Mouse (Mus musculus) megakaryocyte, embryonic 14.5 days (primary cell): ENCODE measurements around the gene Icam4. TPM values are rescaled to one million over a fixed set of nuclear protein-coding genes. Genes with fewer than 3 reads are reported as not detected.
"Not testable (repeated sequence)": the region's sequence is repeated elsewhere in the genome, so short reads cannot be mapped to it uniquely, and the experiment has no call there.

Experiments used
- H3K27me3 ChIP-seq: replicated peaks from 2 replicates; pipeline ENCODE3; 2012; ENCODE audit warnings: inconsistent platforms
- H3K36me3 ChIP-seq: replicated peaks from 2 replicates; pipeline ENCODE3; 2012; ENCODE audit warnings: low read length, inconsistent platforms, mixed read lengths
- H3K4me1 ChIP-seq: 2 replicates; pipeline ENCODE4 v1.6.1; 2012; ENCODE audit warnings: inconsistent platforms
- H3K4me3 ChIP-seq: replicated peaks from 2 replicates; pipeline ENCODE3; 2012; ENCODE audit warnings: moderate library complexity, mild to moderate bottlenecking, inconsistent platforms
- H3K9me3 ChIP-seq: 2 replicates; pipeline ENCODE4 v1.6.1; 2012; ENCODE audit warnings: inconsistent platforms
- FLI1 ChIP-seq: IDR thresholded peaks from 2 replicates; pipeline ENCODE4 v1.6.1; 2012; ENCODE audit warnings: low read length, inconsistent platforms, mixed read lengths
- GATA1 ChIP-seq: IDR thresholded peaks from 3 replicates; pipeline ENCODE4 v1.6.1; 2012; ENCODE audit warnings: mixed read lengths, low read length, inconsistent platforms, borderline replicate concordance
- polyA plus RNA-seq: library from polyadenylated mRNA; stranded (reverse); fragments of >175 nt; gene quantifications from 2 replicates; pipeline ENCODE4 v1.2.3, GENCODE M21; 2012; ENCODE audit warnings: low replicate concordance; ENCODE audit not compliant: insufficient read depth

The Icam4 gene
- polyA plus RNA-seq, 1 experiment: 7.9 TPM

DNA sequence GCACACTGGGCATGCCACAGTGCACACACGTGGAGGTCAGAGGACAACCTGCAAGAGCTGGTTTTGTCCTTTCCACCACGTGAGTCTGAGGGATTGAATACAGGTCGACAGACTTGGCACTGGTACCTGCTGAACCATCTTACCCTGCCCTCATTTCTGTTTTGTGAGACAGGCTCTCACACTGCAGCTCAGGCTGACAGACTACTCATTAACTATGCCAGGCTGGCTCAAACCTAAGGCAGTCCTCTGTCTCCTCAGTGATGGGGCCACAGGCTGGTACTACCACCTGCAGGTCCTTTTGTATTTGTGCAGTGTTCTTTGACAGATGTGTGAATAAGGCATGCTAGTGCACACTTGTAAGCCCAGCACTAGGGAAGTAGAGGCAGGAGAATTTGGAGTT, 34.1 kb upstream of the Icam4 start:
- TF ChIP-seq GATA1: no peak
- no peak for TF ChIP-seq FLI1
- no peaks in the 10 kb centered on the region for H3K9me3 ChIP-seq
- H3K27me3 ChIP-seq: no peaks in the 10 kb centered on the region
- no peak overlapping the region for H3K4me3 ChIP-seq
- H3K4me1 ChIP-seq: peaks cover 24% of the 10 kb centered on the region
- no peaks in the 10 kb centered on the region for H3K36me3 ChIP-seq

DNA sequence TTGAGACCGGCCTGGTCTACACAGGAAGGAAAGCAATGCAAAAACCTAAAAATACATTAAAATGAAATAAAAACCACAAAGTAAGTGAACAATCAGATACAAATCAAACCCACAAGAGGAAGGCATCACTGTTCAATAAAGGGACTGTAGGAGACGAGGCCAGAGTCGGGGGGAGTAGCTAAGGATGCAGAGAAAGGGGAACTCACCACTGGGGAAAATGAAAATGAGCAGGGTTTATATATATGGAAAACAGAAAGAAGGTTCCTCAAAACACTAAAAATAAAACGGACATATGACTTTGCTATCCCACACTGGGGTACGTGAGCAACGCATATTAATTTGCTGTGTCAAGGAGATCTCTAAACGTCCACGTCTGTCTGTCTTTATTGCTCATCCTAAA, 32.1 kb upstream of the Icam4 start:
- Histone ChIP-seq H3K4me3 (no peak overlapping the region), H3K9me3 (no peaks in the 10 kb centered on the region)
- TF ChIP-seq FLI1 (no peak), GATA1 (no peak)

DNA sequence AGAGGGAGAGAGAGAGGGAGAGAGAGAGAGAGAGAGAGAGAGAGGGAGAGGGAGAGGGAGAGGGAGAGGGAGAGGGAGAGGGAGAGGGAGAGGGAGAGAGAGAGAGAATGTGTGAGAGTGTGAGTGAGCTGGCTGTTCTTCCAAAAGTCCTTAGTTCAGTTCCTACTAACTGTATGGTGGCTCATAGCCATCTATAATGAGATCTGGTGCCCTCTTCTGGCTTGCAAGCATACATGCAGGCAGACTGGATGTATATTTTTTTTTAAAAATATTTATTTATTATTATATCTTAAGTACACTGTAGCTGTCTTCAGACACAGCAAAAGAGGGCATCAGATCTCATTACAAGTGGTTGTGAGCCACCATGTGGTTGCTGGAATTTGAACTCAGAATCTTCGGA, 30.8 kb upstream of the Icam4 start:
- H3K4me1 ChIP-seq: peaks cover 33% of the 10 kb centered on the region
- H3K4me3 ChIP-seq, H3K27me3 ChIP-seq, H3K9me3 ChIP-seq, H3K36me3 ChIP-seq: not testable (repeated sequence)

More for the DNA sequence above, 32.1 kb upstream of the Icam4 start:
- Histone ChIP-seq H3K36me3 (no peaks in the 10 kb centered on the region), H3K27me3 (no peaks in the 10 kb centered on the region), H3K4me1 (peaks cover 27% of the 10 kb centered on the region)

DNA sequence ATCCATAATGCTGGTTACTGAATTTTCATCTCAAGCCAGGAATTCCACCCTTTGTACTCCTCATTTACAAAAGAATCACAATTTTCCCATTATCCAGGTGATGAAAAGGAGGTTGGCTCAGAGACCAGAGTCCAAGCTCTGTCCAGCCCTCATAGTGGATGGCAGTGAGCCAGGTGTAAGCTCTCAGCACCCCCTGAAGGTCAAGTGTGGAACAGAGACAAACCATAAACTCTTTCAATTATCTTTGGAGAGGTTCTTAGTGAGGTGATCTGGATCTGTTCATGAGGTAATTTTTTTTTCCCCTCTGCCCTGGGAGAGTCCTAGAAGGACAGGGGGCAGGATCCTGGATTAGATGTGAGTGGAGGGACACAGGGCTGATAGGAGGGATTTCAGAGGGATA, 28.4 kb upstream of the Icam4 start:
- no peak for TF ChIP-seq GATA1
- TF ChIP-seq FLI1: no peak
- H3K9me3 ChIP-seq: no peaks in the 10 kb centered on the region
- no peaks in the 10 kb centered on the region for H3K27me3 ChIP-seq
- H3K4me1 ChIP-seq: peaks cover 38% of the 10 kb centered on the region
- no peak overlapping the region for H3K4me3 ChIP-seq
- peaks cover 15% of the 10 kb centered on the region for H3K36me3 ChIP-seq

DNA sequence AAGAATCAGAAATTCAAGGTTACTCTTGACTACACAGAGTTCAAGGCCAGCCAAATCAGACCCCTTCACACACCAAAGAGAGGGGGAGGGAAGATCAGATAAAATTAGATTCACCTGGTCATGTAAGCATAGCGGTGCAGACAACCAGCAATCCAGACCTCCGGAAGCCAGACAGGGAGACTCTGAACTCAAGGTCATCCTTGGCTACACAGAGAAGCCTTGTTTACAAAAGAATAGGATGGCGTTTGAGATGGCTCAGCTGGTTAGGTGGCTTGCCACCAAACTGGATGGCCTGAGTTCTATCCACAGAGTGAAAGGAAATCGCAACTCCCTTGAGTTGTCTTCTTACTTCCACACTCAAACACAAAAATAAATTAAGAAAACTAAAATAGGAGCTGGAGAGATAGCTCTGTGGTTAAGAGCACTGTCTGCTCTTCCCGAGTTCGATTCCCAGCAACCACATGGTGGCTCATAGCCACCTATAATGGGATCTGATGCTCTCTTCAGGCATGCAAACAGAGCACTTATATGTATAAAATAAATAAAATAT, 27.4 kb upstream of the Icam4 start:
- H3K4me3 ChIP-seq: peak overlapping the region; percentile 35
- TF ChIP-seq FLI1: no peak
- TF ChIP-seq GATA1: no peak
- no peaks in the 10 kb centered on the region for H3K27me3 ChIP-seq
- no peaks in the 10 kb centered on the region for H3K9me3 ChIP-seq
- H3K36me3 ChIP-seq: peaks cover 23% of the 10 kb centered on the region
- H3K4me1 ChIP-seq: peaks cover 34% of the 10 kb centered on the region

DNA sequence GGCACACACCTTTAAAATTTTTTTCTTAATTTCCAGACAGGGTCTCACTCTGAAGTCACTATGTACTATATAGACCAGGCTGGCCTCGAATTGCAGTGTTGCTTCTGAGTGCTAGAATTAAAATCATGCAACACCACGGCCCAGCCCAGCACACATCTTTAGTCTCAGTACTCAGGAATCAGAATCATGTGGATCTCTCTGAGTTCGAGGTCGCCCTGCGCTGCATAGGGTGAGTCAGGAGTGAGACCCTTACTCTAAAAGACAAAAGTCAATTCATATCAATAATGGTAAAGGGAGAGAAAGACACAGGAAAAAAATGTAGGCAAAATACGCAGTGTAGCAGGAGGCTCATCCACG, 26.9 kb upstream of the Icam4 start:
- H3K4me1 ChIP-seq: peaks cover 29% of the 10 kb centered on the region

DNA sequence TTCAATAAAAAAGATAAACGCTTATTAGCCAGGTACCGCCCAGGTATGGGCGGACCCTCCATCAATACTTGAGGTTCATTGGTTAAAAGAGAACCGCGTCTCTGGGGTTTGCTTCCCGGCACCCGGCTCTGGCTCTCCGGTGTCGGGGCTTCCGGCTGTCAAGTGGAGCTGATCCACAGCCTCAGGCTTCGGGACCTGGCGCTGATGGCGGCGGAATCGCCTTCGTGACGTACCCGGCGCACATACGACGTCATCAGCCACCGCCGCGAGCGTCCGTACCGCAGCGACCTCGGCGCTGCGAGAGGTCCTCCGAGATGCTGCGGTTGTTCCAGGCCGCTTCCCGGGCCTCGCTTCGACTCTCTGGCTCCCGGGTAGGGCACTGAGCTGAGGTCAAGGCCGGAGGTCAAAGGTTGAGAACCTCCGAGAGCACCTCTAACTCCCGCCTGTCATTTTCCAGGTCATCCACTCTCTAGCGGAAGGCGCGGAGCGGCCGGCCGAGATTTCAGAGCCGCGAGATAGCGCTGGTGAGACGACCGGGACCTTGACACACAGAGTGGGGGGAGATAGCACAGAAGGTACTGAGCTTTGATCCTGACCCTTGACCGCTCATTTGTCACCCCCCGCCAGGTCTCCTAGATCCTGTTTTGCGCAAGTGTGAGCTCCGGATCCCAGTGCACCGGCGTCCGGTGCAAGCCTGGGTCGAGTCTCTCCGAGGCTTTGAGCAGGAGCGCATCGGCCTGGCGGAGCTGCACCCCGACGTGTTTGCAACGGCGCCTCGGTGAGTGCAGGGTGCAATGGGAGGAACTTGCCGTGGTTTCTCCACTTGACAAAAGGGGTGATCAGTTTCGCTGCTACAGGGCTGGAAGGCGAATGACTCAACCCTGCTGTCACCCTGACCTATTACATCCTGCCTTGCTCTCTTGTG, 26.3 kb upstream of the Icam4 start, which contains the start of gene Mrpl4:
Gene Mrpl4, plus strand, starts transcription at position 112 of the 925 bp plus-strand sequence.
- H3K9me3 ChIP-seq: no peaks in the 10 kb centered on the region
- TF ChIP-seq FLI1 (no peak), GATA1 (no peak)
- H3K27me3 ChIP-seq: no peaks in the 10 kb centered on the region
- H3K36me3 ChIP-seq: peaks cover 35% of the 10 kb centered on the region
- peaks cover 23% of the 10 kb centered on the region for H3K4me1 ChIP-seq
- H3K4me3 ChIP-seq: peak within 1 kb of the TSS; percentile 92

More for the DNA sequence above, 26.9 kb upstream of the Icam4 start:
- Histone ChIP-seq H3K4me3 (peak overlapping the region; percentile 92), H3K27me3 (no peaks in the 10 kb centered on the region), H3K9me3 (no peaks in the 10 kb centered on the region), H3K36me3 (peaks cover 28% of the 10 kb centered on the region)
- TF ChIP-seq FLI1 (no peak), GATA1 (no peak)

DNA sequence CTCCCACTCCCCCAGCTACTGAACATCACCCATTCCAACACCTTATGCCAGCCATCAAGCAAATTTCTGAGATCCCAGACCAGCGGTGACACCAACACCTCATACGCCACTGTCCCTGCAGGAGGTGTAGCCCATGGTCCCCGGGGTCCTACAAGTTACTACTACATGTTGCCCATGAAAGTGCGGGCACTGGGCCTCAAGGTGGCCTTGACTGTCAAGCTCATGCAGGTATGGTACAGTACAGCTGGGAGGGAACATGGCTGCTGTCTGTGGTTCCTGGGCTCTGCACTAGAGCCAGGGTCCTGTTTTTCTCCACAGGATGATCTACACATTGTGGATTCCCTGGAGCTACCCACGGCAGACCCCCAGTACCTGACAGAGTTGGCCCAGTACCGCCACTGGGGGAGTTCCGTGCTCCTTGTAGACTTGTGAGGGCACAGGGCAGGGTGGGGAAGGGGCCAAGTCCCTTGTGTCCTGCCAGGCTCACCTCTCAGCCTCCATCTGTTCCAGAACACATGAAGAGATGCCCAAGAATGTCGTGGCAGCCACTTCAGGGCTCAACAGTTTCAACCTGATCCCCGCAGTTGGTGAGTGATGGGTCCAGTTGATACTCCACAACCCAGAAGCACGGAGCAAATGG, 21.7 kb upstream of the Icam4 start:
- H3K27me3 ChIP-seq: no peaks in the 10 kb centered on the region
- TF ChIP-seq FLI1 (no peak), GATA1 (no peak)
- H3K9me3 ChIP-seq: no peaks in the 10 kb centered on the region
- H3K4me3 ChIP-seq: no peak overlapping the region
- H3K4me1 ChIP-seq: peaks cover 22% of the 10 kb centered on the region
- peaks cover 47% of the 10 kb centered on the region for H3K36me3 ChIP-seq

DNA sequence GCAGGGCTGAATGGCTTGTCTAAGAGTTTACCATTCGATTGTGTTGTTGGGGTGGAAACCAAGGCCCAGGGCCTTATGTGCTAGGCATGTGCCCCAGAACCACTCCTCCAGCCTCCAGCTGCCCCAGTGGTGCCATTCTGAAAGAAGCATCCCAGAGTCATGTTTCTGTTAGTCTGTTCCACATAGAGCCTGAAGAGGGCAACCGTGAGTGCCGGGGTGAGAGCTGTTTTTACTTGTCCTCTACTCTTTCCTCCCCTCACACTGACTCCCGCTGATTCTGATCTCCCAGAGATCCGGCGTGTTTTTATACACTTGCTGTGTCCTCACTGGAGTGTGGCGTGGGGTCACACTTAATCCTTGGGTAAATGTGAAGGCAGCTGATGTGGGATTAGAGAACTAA, 21.2 kb upstream of the Icam4 start:
- TF ChIP-seq FLI1 (no peak), GATA1 (no peak)
- Histone ChIP-seq H3K27me3 (no peaks in the 10 kb centered on the region), H3K4me3 (no peak overlapping the region), H3K36me3 (peaks cover 47% of the 10 kb centered on the region), H3K9me3 (no peaks in the 10 kb centered on the region), H3K4me1 (peaks cover 26% of the 10 kb centered on the region)

DNA sequence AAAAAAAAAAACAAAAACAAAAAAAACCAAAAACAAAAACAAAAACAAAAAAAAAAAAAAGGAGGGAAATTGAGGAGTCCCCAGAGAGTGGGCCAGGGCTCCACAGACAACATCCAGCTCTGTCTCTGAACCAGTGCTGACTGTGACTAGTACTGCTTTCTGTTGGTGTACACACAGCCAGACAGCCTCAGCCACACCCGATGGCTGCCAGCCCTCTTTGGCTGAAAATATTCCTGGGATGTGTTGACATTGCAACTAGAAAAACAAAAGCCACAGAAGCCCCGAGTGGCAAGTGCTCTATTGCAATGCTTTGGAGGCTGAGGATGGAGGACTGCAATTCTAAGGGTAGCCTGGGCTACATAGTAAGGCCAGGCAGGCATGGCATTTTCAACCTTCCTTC, 18.8 kb upstream of the Icam4 start:
- Histone ChIP-seq H3K27me3 (peaks cover 9% of the 10 kb centered on the region), H3K36me3 (peaks cover 37% of the 10 kb centered on the region), H3K4me1 (peaks cover 33% of the 10 kb centered on the region), H3K4me3 (no peak overlapping the region), H3K9me3 (no peaks in the 10 kb centered on the region)
- TF ChIP-seq GATA1: no peak
- no peak for TF ChIP-seq FLI1

DNA sequence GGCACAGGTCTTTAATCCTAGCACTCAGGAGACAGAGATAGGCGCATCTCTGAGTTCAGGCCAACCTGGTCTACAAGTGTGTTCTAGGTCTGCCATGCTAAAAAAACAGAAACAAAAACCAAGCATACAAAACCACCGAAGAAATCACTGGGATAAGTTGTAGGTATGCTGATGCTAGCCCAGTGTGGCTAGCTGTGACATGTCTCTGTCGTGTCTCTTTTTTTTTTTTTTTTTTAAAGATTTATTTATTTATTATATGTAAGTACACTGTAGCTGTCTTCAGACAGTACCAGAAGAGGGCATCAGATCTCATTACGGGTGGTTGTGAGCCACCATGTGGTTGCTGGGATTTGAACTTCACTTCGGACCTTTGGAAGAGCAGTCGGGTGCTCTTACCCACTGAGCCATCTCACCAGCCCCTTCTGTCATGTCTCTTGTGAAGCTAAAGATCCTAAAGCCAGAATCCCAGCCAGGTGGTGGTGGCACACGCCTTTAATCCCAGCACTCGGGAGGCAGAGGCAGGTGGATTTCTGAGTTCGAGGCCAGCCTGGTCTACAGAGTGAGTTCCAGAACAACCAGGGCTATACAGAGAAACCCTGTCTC, 18.1 kb upstream of the Icam4 start:
- H3K4me1 ChIP-seq: peaks cover 40% of the 10 kb centered on the region

More for the DNA sequence above, 18.1 kb upstream of the Icam4 start:
- not testable (repeated sequence) for H3K9me3 ChIP-seq, H3K4me3 ChIP-seq
- peaks cover 16% of the 10 kb centered on the region for H3K27me3 ChIP-seq
- peaks cover 30% of the 10 kb centered on the region for H3K36me3 ChIP-seq
